Mouse (Mus musculus) cerebellum, postnatal 25 days (tissue): Measurements from ENCODE around the gene Armc12.

ENCODE experiments used
- DNase-seq, 2 experiments: peaks; one replicate each; pipeline ENCODE4 v3.0.0; 2021; ENCODE audit warnings: mixed read lengths in 2 of 2

The Armc12 gene

GRCm38 (mm10) chr17:28530506-28530905 is at the start of gene Armc12:
Gene Armc12, plus strand, starts transcription at chr17:28530806.
- DNase-seq = no peak

GRCm38 (mm10) chr17:28484704-28485445 is 45.7 kb upstream of the Armc12 start:
- DNase-seq = peak; percentile 35 to 64

GRCm38 (mm10) chr17:28485446-28485948 is 45.1 kb upstream of the Armc12 start:
- peak in 1 of 2 experiments; percentile 67 for DNase-seq

- peak; percentile 99 for DNase-seq
These were observed 44.6 kb upstream of the Armc12 start for GRCm38 (mm10) chr17:28485977-28486400.

GRCm38 (mm10) chr17:28486720-28487119 is 43.9 kb upstream of the Armc12 start:
- peak; percentile 10 to 22 for DNase-seq

GRCm38 (mm10) chr17:28487584-28488257 is 42.9 kb upstream of the Armc12 start:
- no peak for DNase-seq

- DNase-seq = no peak
These were observed 42.2 kb upstream of the Armc12 start for GRCm38 (mm10) chr17:28488258-28489013.

GRCm38 (mm10) chr17:28491035-28491770 is 39.4 kb upstream of the Armc12 start:
- DNase-seq = no peak

- no peak for DNase-seq
These were observed 34.8 kb upstream of the Armc12 start for GRCm38 (mm10) chr17:28495832-28496231.

- DNase-seq = no peak
These were observed 31.4 kb upstream of the Armc12 start for GRCm38 (mm10) chr17:28499190-28499589.

GRCm38 (mm10) chr17:28500465-28500864 is 30.1 kb upstream of the Armc12 start:
- no peak for DNase-seq

GRCm38 (mm10) chr17:28502196-28502821 is 28.3 kb upstream of the Armc12 start:
- no peak for DNase-seq

- DNase-seq = no peak
These were observed 26.4 kb upstream of the Armc12 start for GRCm38 (mm10) chr17:28504182-28504581.

- no peak for DNase-seq
These were observed 25.0 kb upstream of the Armc12 start for GRCm38 (mm10) chr17:28505591-28505990.

- no peak for DNase-seq
These were observed 23.7 kb upstream of the Armc12 start for GRCm38 (mm10) chr17:28506895-28507294.

GRCm38 (mm10) chr17:28507496-28507895 is 23.1 kb upstream of the Armc12 start:
- DNase-seq = no peak

GRCm38 (mm10) chr17:28510445-28511342 is 19.9 kb upstream of the Armc12 start:
- no peak for DNase-seq

GRCm38 (mm10) chr17:28511616-28512541 is 18.7 kb upstream of the Armc12 start:
- no peak for DNase-seq

- no peak for DNase-seq
These were observed 17.9 kb upstream of the Armc12 start for GRCm38 (mm10) chr17:28512696-28513095.

- no peak for DNase-seq
These were observed 17.3 kb upstream of the Armc12 start for GRCm38 (mm10) chr17:28513337-28513736.
